Mouse (Mus musculus) adrenal gland (tissue): ENCODE results near the gene Hist1h1b.
"Not testable (repeated sequence)": the region's sequence is repeated elsewhere in the genome, so short reads cannot be mapped to it uniquely, and the experiment has no call there.

ENCODE experiments used
- intact Hi-C: fragments of 180-260 bp; cut with DNase I; formaldehyde crosslinking; loops from one replicate; pipeline ENCODE4 v1.15.1; 2025

Hist1h1b gene

GRCm38 (mm10) chr13:21782361-21783254, 2.2 kb upstream of the Hist1h1b start:
- intact Hi-C loops, result not testable (repeated sequence)

DNA sequence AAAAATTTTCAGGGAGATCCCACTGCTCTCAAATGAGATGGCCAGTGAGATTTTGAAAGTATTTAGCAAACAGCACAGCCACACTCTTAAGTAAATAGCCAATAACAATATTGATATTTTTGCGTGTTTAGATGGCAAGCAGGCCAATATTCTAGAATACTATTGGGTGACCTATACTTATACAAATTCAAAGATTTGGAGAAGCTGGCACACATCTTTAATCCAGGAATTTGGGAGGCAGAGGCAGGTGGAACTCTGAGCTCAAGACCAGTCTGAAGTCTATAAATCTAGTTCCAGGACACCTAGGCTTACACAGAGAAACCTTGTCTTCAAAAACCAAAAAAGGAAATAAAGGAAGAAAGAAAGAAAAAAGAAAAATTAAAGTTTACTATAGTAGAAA, 1.2 kb upstream of the Hist1h1b start:
- intact Hi-C loops, result no loop called here

- intact Hi-C loops, result no loop called here
Measured at GRCm38 (mm10) chr13:21781021-21781555, 663 bp upstream of the Hist1h1b start.

DNA sequence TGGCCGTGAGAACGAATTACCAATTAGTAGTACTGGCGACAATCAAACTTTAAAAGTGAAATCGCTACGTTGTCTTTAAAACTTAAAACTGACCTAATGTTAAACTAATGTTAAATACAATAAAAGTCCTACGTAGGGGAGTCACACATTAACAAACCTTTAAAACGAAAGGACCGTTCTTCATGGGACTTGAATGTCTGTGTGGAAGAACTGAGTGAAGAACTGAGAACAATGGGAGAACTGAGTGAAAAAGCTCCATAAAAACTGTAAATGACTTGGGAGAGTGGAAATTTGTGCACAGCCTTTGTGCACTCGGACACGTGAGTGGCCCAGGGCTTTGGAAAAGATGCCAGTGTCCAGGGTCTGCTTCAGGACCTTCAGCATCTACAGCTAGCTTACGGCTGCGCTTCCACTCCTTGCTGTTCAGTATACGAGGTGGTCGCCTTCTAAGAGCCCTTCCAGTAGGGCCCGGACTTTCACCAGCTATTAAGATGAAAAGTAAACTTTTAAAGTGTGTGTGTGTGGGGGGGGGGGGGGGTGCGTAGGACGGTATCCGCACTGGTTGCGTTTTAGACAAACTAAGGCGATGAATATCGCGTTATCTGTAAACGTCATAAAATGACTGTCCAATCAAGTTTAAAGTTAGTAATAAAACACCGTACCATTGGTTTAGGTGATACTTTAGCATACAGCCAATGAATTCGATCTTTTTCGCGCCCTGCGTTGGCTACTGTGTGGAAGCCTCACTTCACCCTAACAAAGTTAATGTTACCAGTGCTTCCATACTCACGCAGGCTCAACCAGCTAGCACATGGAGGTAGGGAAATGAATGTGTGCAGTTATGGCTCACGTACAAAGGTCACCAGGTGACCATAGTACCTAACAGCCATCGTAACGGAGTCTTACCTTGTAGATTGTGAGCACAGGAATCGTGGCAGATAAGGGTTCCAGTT, 1.3 kb downstream of the Hist1h1b start:
- intact Hi-C loops, result no loop called here

GRCm38 (mm10) chr13:21755707-21756106, 24.7 kb downstream of the Hist1h1b start:
- intact Hi-C loops, result no loop called here

- intact Hi-C loops, result not testable (repeated sequence)
Measured at GRCm38 (mm10) chr13:21754294-21755001, 26.0 kb downstream of the Hist1h1b start.

DNA sequence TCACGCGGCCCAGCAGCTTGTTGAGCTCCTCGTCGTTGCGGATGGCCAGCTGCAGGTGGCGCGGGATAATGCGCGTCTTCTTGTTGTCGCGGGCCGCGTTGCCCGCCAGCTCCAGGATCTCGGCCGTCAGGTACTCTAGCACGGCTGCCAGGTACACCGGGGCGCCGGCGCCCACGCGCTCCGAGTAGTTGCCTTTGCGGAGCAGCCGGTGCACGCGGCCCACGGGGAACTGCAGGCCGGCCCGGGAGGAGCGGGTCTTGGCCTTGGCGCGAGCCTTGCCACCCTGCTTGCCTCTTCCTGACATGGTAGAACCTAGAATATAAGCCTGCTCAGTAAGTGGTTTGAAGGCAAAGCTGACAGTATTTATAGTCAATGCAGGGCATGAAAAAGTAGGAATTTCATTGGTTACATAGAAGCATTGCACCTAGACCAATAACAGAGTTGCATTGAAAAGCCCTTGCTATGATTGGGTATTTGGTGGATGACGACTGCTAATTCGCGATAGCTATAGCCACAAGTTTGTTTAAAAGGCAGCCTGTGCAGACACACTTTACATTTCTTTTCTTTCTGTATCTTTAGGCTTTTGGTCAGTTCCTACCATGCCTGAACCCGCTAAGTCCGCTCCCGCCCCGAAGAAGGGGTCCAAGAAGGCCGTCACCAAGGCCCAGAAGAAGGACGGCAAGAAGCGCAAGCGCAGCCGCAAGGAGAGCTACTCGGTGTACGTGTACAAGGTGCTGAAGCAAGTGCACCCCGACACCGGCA, 26.7 kb downstream of the Hist1h1b start, which contains the start of the genes Hist1h2ak and Hist1h2bn:
Gene Hist1h2ak, minus strand, starts transcription at position 304 of the 762 bp plus-strand sequence.
Gene Hist1h2bn, plus strand, starts transcription at position 600 of the 762 bp plus-strand sequence.
- intact Hi-C loops, result not testable (repeated sequence)

DNA sequence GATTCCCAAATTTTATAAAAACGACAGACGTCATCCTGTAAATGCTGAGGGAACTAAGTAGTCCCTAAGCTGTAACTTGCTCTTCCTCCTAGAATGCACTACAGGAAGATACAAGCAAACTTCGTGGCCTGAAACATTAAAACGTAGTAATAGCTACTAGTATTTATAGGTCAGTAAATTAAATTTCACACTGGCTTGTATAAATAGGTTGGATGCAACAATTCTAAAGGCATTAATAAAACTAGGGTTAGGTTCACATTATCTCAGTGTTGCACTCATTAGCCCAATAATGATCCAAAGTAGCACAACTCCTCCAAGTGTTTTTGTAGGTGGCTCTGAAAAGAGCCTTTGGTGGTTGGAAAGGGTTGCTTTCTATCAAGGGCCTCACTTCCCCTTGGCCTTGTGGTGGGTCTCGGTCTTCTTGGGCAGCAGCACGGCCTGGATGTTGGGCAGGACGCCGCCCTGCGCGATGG, 27.3 kb downstream of the Hist1h1b start:
- intact Hi-C loops, result no loop called here

DNA sequence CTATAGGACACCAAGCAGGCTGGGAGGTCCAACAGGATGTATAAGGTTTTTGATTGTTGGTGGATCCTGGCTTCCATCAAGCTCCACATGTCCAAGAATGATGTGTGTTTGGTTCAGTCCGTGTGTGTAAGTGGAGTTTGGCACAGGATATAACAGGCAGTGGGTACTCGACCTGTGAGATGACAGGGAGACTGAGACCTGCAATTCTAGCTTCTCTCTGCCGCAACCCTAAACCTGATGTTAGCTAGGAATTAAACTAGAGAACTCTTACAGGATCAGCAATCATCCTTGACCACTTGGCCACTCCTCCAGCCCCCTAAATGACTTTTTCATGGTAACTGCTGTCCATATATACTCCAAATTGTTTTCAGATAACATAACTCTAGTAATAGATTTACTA, 28.1 kb downstream of the Hist1h1b start:
- intact Hi-C loops, result no loop called here

GRCm38 (mm10) chr13:21751827-21752226, 28.6 kb downstream of the Hist1h1b start:
- intact Hi-C loops, result no loop called here

DNA sequence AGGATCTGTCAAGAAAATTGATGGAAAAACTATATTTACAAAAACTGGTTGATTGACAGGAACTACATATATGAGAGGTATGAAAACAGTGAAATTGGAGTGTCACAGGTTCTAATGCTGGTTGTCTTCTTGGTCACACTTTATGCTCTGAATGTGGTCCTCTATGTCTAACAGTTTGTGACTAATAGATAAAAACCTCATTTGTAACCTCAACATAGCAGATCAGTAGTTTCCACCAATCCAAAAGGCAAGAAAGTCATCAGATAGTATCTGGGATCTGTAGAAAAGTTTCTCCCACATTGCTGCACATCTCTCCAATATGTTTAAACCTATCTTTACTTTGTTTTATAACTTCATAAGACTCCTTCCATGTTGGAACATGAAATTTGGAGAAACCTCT, 29.0 kb downstream of the Hist1h1b start:
- intact Hi-C loops, result no loop called here

DNA sequence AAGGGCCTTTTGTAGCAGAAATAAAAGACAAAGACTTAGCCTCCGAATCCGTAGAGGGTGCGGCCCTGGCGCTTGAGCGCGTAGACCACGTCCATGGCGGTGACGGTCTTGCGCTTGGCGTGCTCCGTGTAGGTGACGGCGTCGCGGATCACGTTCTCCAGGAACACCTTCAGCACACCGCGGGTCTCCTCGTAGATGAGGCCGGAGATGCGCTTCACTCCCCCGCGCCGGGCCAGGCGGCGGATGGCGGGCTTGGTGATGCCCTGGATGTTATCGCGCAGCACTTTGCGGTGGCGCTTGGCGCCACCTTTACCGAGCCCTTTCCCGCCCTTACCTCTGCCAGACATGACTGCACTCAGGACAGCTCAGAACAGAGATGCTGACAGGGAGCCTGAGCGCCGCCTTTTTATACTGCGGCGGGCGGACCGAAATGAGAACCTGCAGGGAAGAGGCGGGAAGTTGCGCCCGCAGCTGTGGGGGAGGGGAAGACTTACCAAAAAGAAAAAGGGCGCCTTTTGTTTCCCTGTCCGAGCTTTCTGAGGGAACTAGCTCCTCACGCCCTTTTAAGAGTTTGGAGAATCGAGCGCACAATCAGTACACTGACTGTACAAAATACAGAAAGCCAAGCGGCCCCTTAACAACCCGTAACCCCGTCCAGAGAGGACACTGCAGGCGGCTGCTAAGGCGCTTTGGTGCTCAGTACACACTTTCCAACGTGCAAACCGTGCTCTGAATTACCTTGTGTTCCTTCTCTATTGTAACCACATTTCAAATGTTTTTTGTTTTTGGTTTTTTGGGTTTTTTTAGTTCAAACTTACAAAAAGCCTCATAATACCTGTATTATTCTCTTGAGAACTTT, 30.0 kb downstream of the Hist1h1b start, which contains the start of gene Hist1h4k:
Gene Hist1h4k, minus strand, starts transcription at position 347 of the 859 bp plus-strand sequence.
- intact Hi-C loops, result not testable (repeated sequence)

- intact Hi-C loops, result no loop called here
Measured at GRCm38 (mm10) chr13:21749387-21750158, 30.9 kb downstream of the Hist1h1b start.

DNA sequence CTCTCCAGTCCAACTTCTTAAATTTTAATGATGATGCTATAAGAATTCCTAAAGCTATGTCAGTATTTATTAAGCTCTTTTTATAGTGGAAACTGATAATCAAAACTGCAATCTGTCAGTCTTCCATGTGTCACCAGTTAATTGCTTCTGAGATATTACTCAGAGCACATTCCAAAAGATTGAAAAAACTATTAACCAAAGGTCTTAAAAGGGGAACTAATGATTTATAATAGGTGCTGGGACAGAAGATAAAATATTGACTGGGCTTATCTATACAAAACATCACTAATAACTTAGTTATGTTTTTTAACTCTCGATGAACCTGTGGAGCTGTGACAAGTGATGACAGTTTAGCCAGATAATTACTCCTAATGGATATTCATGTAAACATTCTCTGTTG, 35.4 kb downstream of the Hist1h1b start:
- intact Hi-C loops, result no loop called here

DNA sequence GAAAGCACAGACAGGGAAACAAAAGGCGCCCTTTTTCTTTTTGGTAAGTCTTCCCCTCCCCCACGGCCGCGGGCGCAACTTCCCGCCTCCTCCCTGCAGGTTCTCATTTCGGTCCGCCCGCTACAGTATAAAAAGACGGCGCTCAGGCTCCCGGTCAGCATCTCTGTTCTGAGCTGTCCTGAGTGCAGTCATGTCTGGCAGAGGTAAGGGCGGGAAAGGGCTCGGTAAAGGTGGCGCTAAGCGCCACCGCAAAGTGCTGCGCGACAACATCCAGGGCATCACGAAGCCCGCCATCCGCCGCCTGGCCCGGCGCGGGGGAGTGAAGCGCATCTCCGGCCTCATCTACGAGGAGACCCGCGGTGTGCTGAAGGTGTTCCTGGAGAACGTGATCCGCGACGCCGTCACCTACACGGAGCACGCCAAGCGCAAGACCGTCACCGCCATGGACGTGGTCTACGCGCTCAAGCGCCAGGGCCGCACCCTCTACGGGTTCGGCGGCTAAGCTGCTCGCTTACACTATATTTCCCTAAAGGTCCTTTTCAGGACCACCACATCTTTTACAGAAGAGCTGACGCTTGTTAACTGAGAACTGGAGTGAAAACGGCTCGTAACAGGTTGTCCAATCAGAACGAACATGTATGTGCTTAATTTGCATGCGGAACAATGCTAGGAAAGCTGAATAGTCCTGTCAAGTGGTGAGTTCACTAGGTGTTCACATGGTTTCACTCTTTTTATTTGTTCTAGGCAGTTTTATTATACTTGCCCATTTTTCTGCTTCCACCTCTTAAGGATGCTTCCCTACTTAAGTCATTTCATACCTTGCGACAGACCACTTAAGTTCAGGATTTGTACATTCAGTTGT, 45.3 kb downstream of the Hist1h1b start, which contains the start of gene Hist1h4j:
Gene Hist1h4j, plus strand, starts transcription at position 159 of the 862 bp plus-strand sequence.
- intact Hi-C loops, result not testable (repeated sequence)

DNA sequence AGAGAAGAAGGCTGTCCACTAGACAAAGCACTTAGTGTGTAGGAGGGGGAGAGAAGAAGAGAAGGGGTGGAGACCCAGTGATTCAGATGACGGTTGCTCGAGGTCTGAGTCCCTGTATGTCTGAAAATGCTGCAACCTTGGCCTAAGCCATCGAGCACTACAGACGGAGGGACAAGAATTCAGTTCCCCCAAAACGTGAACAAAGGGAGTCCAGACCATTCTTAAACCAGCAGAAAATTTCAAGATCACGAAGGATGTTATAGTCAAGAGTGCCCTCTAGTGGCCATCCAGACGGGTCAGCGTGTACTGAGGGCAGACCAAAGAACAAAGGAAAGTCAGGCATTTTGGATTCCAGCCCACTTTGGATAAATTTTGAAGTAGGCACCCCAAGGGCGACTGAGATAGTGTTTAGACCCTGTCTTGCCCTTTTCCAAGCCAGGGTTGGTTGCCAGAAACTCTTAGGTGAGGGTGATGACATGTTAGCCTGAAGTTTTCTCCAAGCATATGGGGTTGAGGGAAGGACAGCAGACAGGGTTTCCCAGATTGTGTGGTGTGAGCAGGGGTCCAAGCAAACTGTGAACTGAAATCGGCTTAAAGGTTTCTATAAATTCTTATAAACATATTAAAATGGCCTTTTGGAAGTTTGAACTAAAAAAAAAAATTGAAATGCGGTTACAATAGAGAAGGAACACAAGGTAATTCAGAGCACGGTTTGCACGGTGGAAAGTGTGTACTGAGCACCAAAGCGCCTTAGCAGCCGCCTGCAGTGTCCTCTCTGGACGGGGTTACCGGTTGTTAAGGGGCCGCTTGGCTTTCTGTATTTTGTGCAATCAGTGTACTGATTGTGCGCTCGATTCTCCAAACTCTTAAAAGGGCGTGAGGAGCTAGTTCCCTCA, 46.2 kb downstream of the Hist1h1b start:
- intact Hi-C loops, result no loop called here
